Mouse (Mus musculus) cerebellum, adult 11 months (tissue): ENCODE data around the gene Gm7075.
"Not testable (repeated sequence)": the region's sequence is repeated elsewhere in the genome, so short reads cannot be mapped to it uniquely, and the experiment has no call there.

Experiments
- DNase-seq: peaks from one replicate; pipeline ENCODE4 v3.0.0; 2022

Gm7075 gene

DNA sequence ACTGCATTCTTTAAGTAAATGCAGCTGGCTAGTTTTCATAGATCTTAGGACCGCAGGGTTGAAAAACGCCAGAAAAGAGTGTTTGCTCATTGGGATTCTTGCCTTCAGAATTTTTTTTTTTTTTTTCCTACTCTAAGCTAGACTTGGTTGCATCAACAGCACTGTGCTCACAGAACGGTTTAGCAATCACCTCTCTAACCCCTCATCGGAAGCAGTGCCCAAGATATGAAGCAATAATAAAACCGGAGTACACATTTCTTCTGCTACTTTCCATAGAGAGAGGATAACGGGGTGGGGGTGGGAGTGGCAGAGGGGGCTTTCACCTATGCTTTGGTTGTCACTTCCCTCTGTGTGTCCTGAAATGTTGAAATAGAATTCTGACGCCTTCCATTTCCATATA is 5.7 kb downstream of the Gm7075 start:
- no peak for DNase-seq

DNA sequence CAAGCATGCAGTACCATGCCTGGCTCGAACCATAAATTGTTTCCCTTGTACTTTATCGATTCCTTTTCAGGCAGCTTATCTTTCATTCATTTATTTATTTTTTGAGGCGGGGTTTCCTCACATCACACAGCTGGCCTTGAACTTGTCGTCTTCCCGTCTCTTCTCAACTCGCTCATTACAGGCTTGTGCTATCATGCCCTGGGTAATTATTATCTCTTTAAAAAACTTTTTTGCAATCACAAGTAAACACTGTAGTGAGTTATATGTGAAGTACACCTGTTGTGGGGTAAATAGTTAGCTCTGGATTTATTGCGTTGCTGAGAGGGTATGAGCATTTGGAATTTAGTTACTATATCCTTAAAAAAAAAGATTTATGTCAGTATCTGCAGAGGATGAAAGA is 6.3 kb downstream of the Gm7075 start:
- no peak for DNase-seq

GRCm38 (mm10) chr10:63412756-63413155 is 8.8 kb downstream of the Gm7075 start:
- no peak for DNase-seq

DNA sequence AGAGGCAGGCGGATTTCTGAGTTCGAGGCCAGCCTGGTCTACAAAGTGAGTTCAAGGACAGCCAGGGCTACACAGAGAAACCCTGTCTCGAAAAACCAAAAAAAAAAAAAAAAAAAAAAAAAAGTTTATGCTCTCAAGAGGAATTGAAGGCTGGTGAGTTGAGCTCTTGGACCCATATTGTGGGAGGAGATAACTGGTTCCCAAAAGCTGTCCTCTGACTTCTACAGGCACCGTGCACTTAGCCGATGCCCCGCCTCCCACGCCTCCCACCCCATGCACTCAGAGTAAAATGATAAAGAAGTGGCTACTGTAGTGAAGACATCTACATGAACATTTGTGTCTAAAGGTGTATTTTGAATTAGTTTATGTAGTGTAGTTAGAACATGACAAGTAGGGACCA is 9.9 kb downstream of the Gm7075 start:
- DNase-seq = not testable (repeated sequence)

DNA sequence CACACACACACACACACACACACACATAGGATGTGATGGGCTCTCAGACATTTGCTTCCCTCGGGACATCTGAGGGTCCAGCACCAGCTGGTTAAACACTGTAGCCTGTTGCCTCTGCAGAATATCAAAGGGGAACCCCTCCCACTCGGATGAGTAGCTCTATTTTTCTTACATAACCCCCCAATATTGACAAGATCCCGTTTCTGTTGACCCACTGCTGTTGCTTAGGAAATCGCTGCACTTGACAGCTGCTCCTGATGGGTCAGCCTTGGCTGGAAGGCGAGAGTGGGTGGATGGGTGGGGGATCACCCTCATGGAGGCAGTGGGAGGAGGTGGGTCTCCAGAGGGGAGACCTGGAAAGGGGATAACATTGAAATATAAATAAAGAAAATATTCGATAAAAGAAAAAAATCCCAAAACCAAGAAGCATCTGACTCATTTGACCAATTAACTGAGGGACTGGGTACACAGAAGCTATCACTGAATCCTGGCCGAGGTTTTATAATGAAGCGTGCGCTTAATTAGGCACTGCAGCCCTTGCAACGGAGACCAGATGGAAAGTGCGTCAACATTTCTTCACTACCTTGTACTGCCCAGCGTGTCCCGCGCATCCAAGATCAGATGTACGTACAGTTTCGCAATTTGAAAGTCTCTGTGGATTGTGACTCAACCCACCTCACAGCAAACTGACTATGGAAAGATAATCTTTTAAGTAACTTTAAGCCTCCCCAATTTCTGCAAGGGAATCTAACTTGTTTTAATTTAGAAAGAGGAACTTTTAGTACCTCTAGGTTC is 11.2 kb downstream of the Gm7075 start:
- DNase-seq = no peak

- DNase-seq = no peak
These were observed 18.0 kb downstream of the Gm7075 start for GRCm38 (mm10) chr10:63403636-63404035.

DNA sequence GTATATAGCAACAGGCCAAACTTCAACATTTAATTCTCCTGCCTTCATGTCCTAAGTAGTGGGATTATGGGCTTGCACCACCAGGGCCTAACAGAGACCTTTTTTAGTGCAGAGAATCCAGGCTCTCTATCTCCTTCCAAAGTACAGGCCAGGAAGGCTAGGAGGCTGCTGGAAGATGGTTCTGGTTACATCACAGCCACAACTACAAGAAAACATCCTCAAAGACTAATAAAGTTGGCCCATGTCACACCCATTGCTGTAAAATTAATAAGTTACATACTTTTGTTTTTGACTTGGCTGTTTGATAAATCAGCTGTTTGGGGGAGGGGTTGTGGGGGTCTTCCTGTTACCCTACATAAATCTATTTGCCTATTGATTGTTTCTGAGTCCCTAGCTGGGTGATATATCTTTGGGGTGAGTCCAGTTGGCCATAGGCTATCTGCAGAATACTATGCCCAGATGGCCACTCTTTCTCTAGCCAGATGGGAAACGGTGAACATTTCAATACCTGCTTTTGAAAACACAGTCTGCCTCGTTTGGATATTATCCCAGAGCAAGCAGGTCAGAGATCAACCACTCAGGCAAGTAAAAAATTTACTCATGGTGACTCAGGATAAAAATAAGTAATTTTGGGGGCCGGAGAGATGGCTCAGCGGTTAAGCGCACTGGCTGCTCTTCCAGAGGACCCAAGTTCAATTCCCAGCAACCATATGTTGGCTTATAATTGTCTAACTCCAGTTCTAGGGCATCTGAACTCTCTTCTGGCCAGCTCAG is 18.7 kb downstream of the Gm7075 start:
- DNase-seq = peak; percentile 32

- DNase-seq = no peak
These were observed 24.6 kb downstream of the Gm7075 start for GRCm38 (mm10) chr10:63396963-63397362.

GRCm38 (mm10) chr10:63388948-63389347 is 32.6 kb downstream of the Gm7075 start:
- no peak for DNase-seq

DNA sequence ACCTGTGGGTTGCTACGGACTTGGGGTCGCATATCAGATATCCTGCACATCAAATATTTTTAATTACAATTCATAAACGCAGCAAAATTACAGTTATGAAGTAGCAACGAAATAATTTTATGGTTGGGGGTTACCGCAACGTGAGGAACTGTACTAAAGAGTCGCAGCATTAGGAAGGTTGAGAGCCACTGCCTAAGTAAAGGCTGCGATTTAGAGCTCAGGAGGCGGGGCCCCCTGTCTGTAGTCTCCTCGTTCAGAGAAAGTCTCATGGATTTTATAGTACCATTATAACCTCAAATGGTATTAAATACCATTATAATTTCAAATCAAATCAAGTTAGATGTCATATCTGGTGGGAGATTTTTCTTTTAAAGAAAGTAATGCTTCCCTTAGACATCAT is 34.6 kb downstream of the Gm7075 start:
- DNase-seq = no peak

DNA sequence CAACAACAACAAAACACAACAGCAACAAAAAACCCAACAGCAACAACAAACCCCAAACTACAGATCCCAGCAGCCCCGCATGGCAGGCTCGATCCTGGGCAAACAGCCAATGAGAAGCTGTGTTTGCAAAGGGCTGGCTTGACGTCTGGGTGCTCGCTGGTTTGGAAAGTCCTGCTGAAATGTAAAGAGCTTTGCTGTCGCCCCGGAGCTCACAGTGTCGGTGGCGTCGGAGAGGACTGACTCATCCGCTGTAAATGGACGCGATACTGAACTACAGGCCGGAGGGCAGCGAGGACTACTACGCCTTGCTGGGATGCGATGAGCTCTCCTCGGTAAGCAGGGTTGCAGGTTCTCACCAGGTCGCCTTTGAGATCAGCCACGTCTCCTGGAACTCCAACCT is 35.1 kb downstream of the Gm7075 start:
- peak; percentile 87 for DNase-seq

- not testable (repeated sequence) for DNase-seq
These were observed 35.7 kb downstream of the Gm7075 start for GRCm38 (mm10) chr10:63385897-63386296.

DNA sequence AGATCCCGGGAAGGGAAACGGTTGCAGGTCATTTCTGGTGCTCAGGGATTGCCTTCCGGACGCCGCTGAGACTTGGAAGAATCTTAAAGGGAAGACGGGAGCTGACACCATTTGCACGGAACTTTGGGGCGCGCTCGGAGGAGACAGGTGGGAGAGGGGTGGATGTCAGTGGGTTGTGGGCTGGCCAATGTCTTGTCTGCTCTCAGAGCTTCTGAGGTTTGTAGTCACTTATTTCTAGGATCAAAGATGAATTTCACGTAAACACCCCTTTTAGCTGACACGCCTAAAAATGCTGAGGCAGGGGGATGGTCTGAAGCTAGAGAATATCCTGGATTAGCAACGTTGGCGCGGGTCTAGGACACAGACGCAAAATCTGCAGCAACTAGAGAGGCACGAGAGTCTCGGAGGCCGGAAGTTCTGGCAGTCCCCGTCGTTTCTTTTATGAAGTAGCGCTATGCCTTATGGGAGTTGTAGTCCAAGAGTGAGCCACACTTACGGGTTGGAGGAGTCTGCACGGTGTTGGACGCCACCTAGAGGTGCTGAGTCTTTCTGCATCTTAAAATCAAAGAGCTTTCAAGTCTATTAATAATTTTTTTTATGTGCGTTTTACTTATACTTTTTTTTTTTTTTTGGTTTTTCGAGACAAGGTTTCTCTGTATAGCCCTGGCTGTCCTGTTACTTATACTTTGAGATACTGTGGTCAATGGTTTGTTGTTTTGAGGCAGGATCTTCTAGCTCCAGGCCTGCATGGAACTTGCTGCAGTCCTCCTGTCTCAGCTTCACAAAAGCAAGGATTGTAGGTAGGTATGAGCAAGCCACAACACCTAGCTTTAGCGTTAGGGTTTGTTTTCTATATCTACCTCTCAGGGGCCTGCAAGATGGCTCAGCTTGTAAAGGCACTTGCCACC is 39.0 kb downstream of the Gm7075 start, which contains the start of gene Dnajc12:
Gene Dnajc12, plus strand, starts transcription at position 72 of the 908 bp plus-strand sequence.
- peak; percentile 77 for DNase-seq

DNA sequence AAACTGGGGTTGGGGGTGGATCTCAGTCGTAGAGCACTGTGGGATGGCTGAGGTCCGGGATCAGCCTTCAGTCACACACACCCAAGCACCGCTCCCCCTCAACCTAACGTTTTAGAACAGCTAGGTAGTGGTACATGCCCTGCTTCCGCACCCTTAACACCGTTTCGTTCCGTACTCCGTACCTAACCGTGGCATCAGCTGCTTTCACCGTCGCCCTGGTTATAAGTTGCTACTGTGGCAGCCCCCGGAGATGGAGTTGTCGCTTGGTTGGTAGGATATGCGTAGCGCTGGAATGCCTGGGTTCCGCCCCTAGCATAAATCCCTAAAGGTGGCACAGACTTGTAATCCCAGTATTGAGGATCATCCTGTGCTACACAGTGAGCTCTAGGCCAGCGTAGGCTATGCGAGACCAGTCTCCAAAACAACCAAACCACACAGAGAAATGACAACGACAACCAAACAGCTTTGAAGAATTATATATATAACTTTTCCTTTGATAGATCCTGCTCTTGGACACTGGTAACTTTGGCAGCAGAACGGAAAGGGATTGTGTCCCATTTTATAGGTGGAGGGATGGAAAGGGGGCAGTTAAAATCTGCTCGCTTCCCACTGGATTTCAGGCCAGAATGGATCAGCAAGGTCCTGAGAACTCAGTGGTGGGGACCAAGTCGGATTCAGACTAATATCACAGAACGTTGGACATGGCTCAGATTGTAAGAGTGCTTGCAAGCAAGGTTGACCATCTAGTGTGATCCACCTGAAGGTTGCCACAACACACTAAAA is 39.9 kb downstream of the Gm7075 start, which contains the start of gene Sirt1:
Gene Sirt1, minus strand, starts transcription at position 207 of the 783 bp plus-strand sequence.
- no peak for DNase-seq

- DNase-seq = no peak
These were observed 42.5 kb downstream of the Gm7075 start for GRCm38 (mm10) chr10:63378948-63379680.

DNA sequence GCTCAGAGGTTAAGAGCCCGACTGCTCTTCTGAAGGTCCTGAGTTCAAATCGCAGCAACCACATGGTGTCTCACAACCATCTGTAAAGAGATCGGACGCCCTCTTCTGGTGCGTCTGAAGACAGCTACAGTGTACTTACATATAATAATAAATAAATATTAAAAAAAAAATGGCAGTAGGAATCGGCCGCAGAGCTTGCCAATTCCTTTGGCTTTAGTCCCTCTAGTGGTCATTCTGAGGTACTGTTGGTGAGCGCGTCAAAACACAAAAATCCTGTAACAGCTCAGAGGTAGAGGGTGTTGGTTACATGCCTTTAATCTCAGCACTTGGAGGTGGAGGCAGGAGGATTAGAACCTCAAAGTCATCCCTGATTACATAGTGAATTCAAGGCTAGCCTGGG is 44.1 kb downstream of the Gm7075 start:
- DNase-seq = peak; percentile 41

GRCm38 (mm10) chr10:63376303-63376702 is 45.3 kb downstream of the Gm7075 start:
- no peak for DNase-seq
